Mouse (Mus musculus): ENCODE measurements at regions not wholly inside any gene's neighbourhood (a gene's known extent, or its start where the extent isn't known, plus 50 kb on each side); places are given as distances from the start of the nearest gene placed in this dataset.
"Not testable (repeated sequence)": the region's sequence is repeated elsewhere in the genome, so short reads cannot be mapped to it uniquely, and the experiment has no call there.

GRCm38 (mm10) chr12:113330266-113330665 is 144.5 kb downstream of the Tmem121 start:
- TF ChIP-seq FLI1 (IDR thresholded peaks at IDR 0.05; ENCODE audit: low read length) (no peak), GATA1 (IDR thresholded peaks at IDR 0.05; ENCODE audit: borderline replicate concordance, low read length) (no peak)
- Histone ChIP-seq H3K9me3 (no peaks in the 10 kb centered on the region), H3K4me3 (replicated peaks) (no peak overlapping the region), H3K4me1 (no peaks in the 10 kb centered on the region; the same call in 1 of the 2 replicates), H3K36me3 (replicated peaks; ENCODE audit: low read length) (no peaks in the 10 kb centered on the region), H3K27me3 (replicated peaks) (peaks cover 22% of the 10 kb centered on the region)

- Histone ChIP-seq H3K4me3 (replicated peaks) (no peak overlapping the region), H3K9me3 (no peaks in the 10 kb centered on the region), H3K27me3 (replicated peaks) (peaks cover 14% of the 10 kb centered on the region), H3K36me3 (replicated peaks; ENCODE audit: low read length) (no peaks in the 10 kb centered on the region), H3K4me1 (no peaks in the 10 kb centered on the region; the same call in 1 of the 2 replicates)
- TF ChIP-seq FLI1 (IDR thresholded peaks at IDR 0.05; ENCODE audit: low read length) (no peak), GATA1 (IDR thresholded peaks at IDR 0.05; ENCODE audit: borderline replicate concordance, low read length) (no peak)
These were observed 146.5 kb downstream of the Tmem121 start for GRCm38 (mm10) chr12:113332226-113332625.

GRCm38 (mm10) chr12:113333399-113333798 is 147.7 kb downstream of the Tmem121 start:
- no peaks in the 10 kb centered on the region for H3K4me1 ChIP-seq
- H3K4me3 ChIP-seq (replicated peaks), result no peak overlapping the region
- no peak for TF ChIP-seq FLI1 (IDR thresholded peaks at IDR 0.05; ENCODE audit: low read length)
- TF ChIP-seq GATA1 (IDR thresholded peaks at IDR 0.05; ENCODE audit: borderline replicate concordance, low read length), result no peak
- H3K36me3 ChIP-seq (replicated peaks; ENCODE audit: low read length), result no peaks in the 10 kb centered on the region
- H3K9me3 ChIP-seq, result no peaks in the 10 kb centered on the region
- peaks cover 22% of the 10 kb centered on the region for H3K27me3 ChIP-seq (replicated peaks)

GRCm38 (mm10) chr12:113333853-113334252 is 148.1 kb downstream of the Tmem121 start:
- not testable (repeated sequence) for H3K4me1 ChIP-seq; H3K36me3 ChIP-seq (replicated peaks; ENCODE audit: low read length); H3K9me3 ChIP-seq; H3K4me3 ChIP-seq (replicated peaks)
- H3K27me3 ChIP-seq (replicated peaks), result peaks cover 22% of the 10 kb centered on the region

GRCm38 (mm10) chr12:113337271-113337670 is 151.5 kb downstream of the Tmem121 start:
- TF ChIP-seq GATA1 (IDR thresholded peaks at IDR 0.05; ENCODE audit: borderline replicate concordance, low read length) (no peak), FLI1 (IDR thresholded peaks at IDR 0.05; ENCODE audit: low read length) (no peak)
- H3K36me3 ChIP-seq (replicated peaks; ENCODE audit: low read length), result no peaks in the 10 kb centered on the region
- H3K4me3 ChIP-seq (replicated peaks), result no peak overlapping the region
- H3K4me1 ChIP-seq, result no peaks in the 10 kb centered on the region
- H3K27me3 ChIP-seq (replicated peaks), result peaks cover 23% of the 10 kb centered on the region
- H3K9me3 ChIP-seq, result no peaks in the 10 kb centered on the region

GRCm38 (mm10) chr12:113338891-113339290 is 150.4 kb upstream of the Adam6b start:
- H3K4me1 ChIP-seq, result no peaks in the 10 kb centered on the region
- TF ChIP-seq FLI1 (IDR thresholded peaks at IDR 0.05; ENCODE audit: low read length) (no peak), GATA1 (IDR thresholded peaks at IDR 0.05; ENCODE audit: borderline replicate concordance, low read length) (no peak)
- peaks cover 16% of the 10 kb centered on the region for H3K27me3 ChIP-seq (replicated peaks)
- H3K4me3 ChIP-seq (replicated peaks), result no peak overlapping the region
- no peaks in the 10 kb centered on the region for H3K36me3 ChIP-seq (replicated peaks; ENCODE audit: low read length)
- H3K9me3 ChIP-seq, result no peaks in the 10 kb centered on the region

GRCm38 (mm10) chr12:113341046-113341445 is 148.3 kb upstream of the Adam6b start:
- TF ChIP-seq GATA1 (IDR thresholded peaks at IDR 0.05; ENCODE audit: borderline replicate concordance, low read length), result no peak
- Histone ChIP-seq H3K9me3 (no peaks in the 10 kb centered on the region), H3K27me3 (replicated peaks) (peaks cover 16% of the 10 kb centered on the region), H3K4me3 (replicated peaks) (no peak overlapping the region), H3K4me1 (no peaks in the 10 kb centered on the region), H3K36me3 (replicated peaks; ENCODE audit: low read length) (no peaks in the 10 kb centered on the region)

- Histone ChIP-seq H3K4me3 (replicated peaks) (no peak overlapping the region), H3K9me3 (no peaks in the 10 kb centered on the region), H3K4me1 (no peaks in the 10 kb centered on the region), H3K27me3 (replicated peaks) (peaks cover 7% of the 10 kb centered on the region), H3K36me3 (replicated peaks; ENCODE audit: low read length) (no peaks in the 10 kb centered on the region)
- TF ChIP-seq GATA1 (IDR thresholded peaks at IDR 0.05; ENCODE audit: borderline replicate concordance, low read length) (no peak), FLI1 (IDR thresholded peaks at IDR 0.05; ENCODE audit: low read length) (no peak)
These were observed 134.2 kb upstream of the Adam6b start for GRCm38 (mm10) chr12:113355132-113355531.

- peaks cover 11% of the 10 kb centered on the region for H3K27me3 ChIP-seq (replicated peaks)
- TF ChIP-seq GATA1 (IDR thresholded peaks at IDR 0.05; ENCODE audit: borderline replicate concordance, low read length) (no peak), FLI1 (IDR thresholded peaks at IDR 0.05; ENCODE audit: low read length) (no peak)
These were observed 131.2 kb upstream of the Adam6b start for GRCm38 (mm10) chr12:113358077-113358476.

GRCm38 (mm10) chr12:113360032-113360431 is 129.3 kb upstream of the Adam6b start:
- H3K4me3 ChIP-seq (replicated peaks), result no peak overlapping the region
- no peaks in the 10 kb centered on the region for H3K9me3 ChIP-seq
- no peaks in the 10 kb centered on the region for H3K4me1 ChIP-seq
- no peak for TF ChIP-seq FLI1 (IDR thresholded peaks at IDR 0.05; ENCODE audit: low read length)
- peaks cover 13% of the 10 kb centered on the region for H3K27me3 ChIP-seq (replicated peaks)
- no peaks in the 10 kb centered on the region for H3K36me3 ChIP-seq (replicated peaks; ENCODE audit: low read length)

More at GRCm38 (mm10) chr12:113358077-113358476, 131.2 kb upstream of the Adam6b start:
- H3K4me1 ChIP-seq, result no peaks in the 10 kb centered on the region
- no peaks in the 10 kb centered on the region for H3K36me3 ChIP-seq (replicated peaks; ENCODE audit: low read length)
- no peak overlapping the region for H3K4me3 ChIP-seq (replicated peaks)
- H3K9me3 ChIP-seq, result no peaks in the 10 kb centered on the region

- Histone ChIP-seq H3K9me3 (no peaks in the 10 kb centered on the region), H3K36me3 (replicated peaks; ENCODE audit: low read length) (no peaks in the 10 kb centered on the region), H3K27me3 (replicated peaks) (peaks cover 9% of the 10 kb centered on the region), H3K4me1 (no peaks in the 10 kb centered on the region), H3K4me3 (replicated peaks) (no peak overlapping the region)
- TF ChIP-seq GATA1 (IDR thresholded peaks at IDR 0.05; ENCODE audit: borderline replicate concordance, low read length) (no peak), FLI1 (IDR thresholded peaks at IDR 0.05; ENCODE audit: low read length) (no peak)
These were observed 126.8 kb upstream of the Adam6b start for GRCm38 (mm10) chr12:113362409-113363038.
